Mouse (Mus musculus) heart, postnatal 0 days (tissue): ENCODE data around the gene Xbp1.

ENCODE experiments used
- CTCF ChIP-seq: IDR thresholded peaks from 2 replicates; pipeline ENCODE4 v1.5.1; 2016; ENCODE audit warnings: antibody characterized with exemption, control low read depth, low read depth
- EP300 ChIP-seq: IDR thresholded peaks from 2 replicates; pipeline ENCODE4 v1.6.1; 2016; ENCODE audit warnings: antibody characterized with exemption, low read depth

DNA sequence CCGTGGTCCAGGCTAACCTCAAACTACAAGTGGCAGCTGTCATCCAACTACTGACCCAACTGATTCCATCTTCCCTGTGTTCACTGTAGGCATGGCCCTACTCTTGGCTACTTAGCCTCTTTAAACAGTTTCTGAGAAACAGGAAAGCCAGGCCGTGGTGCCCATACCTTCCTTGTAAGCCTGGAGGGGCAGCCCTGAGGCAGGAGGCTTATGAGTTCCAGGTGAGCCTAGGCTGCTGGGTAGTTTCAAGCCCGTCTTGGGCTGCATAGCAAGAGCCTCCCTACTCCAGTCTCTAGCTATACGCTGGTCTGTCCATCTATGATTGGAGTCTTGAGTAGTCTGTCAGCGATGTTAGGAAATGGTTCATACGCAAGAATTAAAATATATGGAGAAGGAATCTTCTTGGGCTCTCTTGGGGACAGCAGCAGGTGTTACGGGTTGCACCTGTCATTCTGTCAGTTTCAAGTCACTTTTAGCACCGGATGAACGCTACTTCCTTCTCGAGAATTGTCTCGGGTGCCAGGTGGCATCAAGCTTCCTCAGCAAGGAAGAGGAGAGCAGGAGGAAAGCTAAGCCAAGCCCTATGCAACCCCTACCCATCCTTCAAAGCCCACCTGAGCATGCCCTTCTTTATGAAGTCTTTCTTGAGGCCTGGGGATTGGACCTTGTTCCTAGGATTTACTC lies 20.4 kb upstream of the Xbp1 start:
- no peak for TF ChIP-seq CTCF
- TF ChIP-seq EP300, result no peak
